Mouse (Mus musculus): ENCODE data around the gene Olfr1302. TPM values are rescaled to one million over a fixed set of nuclear protein-coding genes. Genes with fewer than 3 reads are reported as not detected.

The Olfr1302 gene
- not detected for polyA plus RNA-seq (2012; fragmentation: generic; extraction: Trizol)

DNA sequence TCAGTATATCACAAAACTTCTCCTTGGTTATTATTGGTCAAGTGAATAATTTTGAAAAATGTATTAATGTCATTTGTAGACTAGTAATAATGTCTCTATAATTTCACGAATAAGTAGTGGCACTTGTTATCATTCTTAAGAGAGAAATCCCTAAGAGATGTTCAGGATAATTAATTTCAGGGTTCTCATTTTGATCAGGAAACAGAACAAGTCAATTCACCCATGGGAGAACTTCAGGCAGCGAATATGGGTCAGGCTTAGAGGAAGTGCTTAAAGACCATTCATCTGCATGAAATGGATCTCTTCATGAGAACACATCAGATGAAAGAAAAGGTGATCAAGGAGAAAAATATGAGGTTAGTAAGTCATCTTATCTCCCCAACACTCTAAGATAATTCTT lies at the start of gene Olfr1302:
TSS of gene Olfr1302 (plus strand) at position 301 of the 400 bp plus-strand sequence.
- Histone ChIP-seq H3K27me3 (ENCODE audit: control insufficient read depth, insufficient read depth, insufficient read length) (no peaks in the 10 kb centered on the region), H3K79me2 (ENCODE audit: control insufficient read depth, insufficient read depth) (no peaks in the 10 kb centered on the region), H3K4me2 (ENCODE audit: low read depth) (no peak within 1 kb of the TSS), H3ac (ENCODE audit: control insufficient read depth, insufficient read length) (no peak within 1 kb of the TSS), H3K4me3 (no peak within 1 kb of the TSS), H3K36me3 (ENCODE audit: control insufficient read depth, insufficient read depth) (no peaks in the 10 kb centered on the region)
- no peak for TF ChIP-seq REST (IDR thresholded peaks at IDR 0.05; ENCODE audit: insufficient read depth, insufficient read length)
- TF ChIP-seq POLR2A (IDR thresholded peaks at IDR 0.05; ENCODE audit: insufficient read length, low read depth), result no peak
- no peak for TF ChIP-seq MYOD1 (IDR thresholded peaks at IDR 0.05; ENCODE audit: control insufficient read depth in 1 of 3, insufficient read length in 2 of 3, low read depth in 2 of 3)
- TF ChIP-seq TCF12 (IDR thresholded peaks at IDR 0.05; ENCODE audit: insufficient read depth, poor library complexity, severe bottlenecking), result no peak
- no peak for TF ChIP-seq CEBPB (IDR thresholded peaks at IDR 0.05; ENCODE audit: insufficient read depth, poor library complexity, severe bottlenecking)
- no peak for TF ChIP-seq USF1 (IDR thresholded peaks at IDR 0.05; ENCODE audit: low read depth)
- TF ChIP-seq POLR2AphosphoS2 (IDR thresholded peaks at IDR 0.05; ENCODE audit: insufficient read length, low read depth), result no peak
- no peak for TF ChIP-seq E2F4 (IDR thresholded peaks at IDR 0.05; ENCODE audit: insufficient read depth)
- TF ChIP-seq TCF3 (IDR thresholded peaks at IDR 0.05; ENCODE audit: insufficient read length, low read depth), result no peak
- TF ChIP-seq MAX (IDR thresholded peaks at IDR 0.05; ENCODE audit: low read depth), result no peak
- no peak for TF ChIP-seq SRF (IDR thresholded peaks at IDR 0.05; ENCODE audit: control insufficient read depth, insufficient read length, low read depth)
- TF ChIP-seq MYOG (IDR thresholded peaks at IDR 0.05; ENCODE audit: control insufficient read depth in 1 of 3, insufficient read depth in 1 of 3, insufficient read length in 2 of 3, low read depth in 2 of 3), result no peak

DNA sequence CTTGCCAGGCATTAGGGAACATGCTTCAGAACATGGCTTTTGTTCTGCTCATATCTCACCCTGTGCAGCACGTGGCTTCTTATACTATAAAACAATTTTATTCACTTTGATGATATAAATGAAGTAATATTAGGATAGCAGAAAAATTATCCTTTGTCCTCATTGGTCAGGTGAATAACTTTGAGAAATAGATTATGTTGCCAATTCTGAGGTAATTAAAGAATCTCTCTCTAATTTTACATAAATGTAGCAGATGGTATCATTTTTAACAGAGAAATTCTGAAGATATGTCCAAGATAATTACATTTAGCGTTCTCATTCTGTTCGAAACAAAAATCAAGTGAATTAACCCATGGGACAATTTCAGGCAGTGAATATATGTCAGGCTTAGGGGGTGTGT lies 26.5 kb upstream of the Olfr1302 start, which contains the start of gene Olfr1301:
TSS of gene Olfr1301 (plus strand) at position 301 of the 400 bp plus-strand sequence.
- TF ChIP-seq POLR2AphosphoS2 (IDR thresholded peaks at IDR 0.05; ENCODE audit: insufficient read length, low read depth) (no peak), SRF (IDR thresholded peaks at IDR 0.05; ENCODE audit: control insufficient read depth, insufficient read length, low read depth) (no peak), POLR2A (IDR thresholded peaks at IDR 0.05; ENCODE audit: insufficient read length, low read depth) (no peak), TCF3 (IDR thresholded peaks at IDR 0.05; ENCODE audit: insufficient read length, low read depth) (no peak), TCF12 (IDR thresholded peaks at IDR 0.05; ENCODE audit: insufficient read depth, poor library complexity, severe bottlenecking) (no peak), REST (IDR thresholded peaks at IDR 0.05; ENCODE audit: insufficient read depth, insufficient read length) (no peak)
- H3ac ChIP-seq (ENCODE audit: control insufficient read depth, insufficient read length), result no peak within 1 kb of the TSS
- H3K79me2 ChIP-seq (ENCODE audit: control insufficient read depth, insufficient read depth), result no peaks in the 10 kb centered on the region
- H3K27me3 ChIP-seq (ENCODE audit: control insufficient read depth, insufficient read depth, insufficient read length), result no peaks in the 10 kb centered on the region
- H3K36me3 ChIP-seq (ENCODE audit: control insufficient read depth, insufficient read depth), result no peaks in the 10 kb centered on the region
- H3K4me2 ChIP-seq (ENCODE audit: low read depth), result no peak within 1 kb of the TSS
- H3K4me3 ChIP-seq, result no peak within 1 kb of the TSS

DNA sequence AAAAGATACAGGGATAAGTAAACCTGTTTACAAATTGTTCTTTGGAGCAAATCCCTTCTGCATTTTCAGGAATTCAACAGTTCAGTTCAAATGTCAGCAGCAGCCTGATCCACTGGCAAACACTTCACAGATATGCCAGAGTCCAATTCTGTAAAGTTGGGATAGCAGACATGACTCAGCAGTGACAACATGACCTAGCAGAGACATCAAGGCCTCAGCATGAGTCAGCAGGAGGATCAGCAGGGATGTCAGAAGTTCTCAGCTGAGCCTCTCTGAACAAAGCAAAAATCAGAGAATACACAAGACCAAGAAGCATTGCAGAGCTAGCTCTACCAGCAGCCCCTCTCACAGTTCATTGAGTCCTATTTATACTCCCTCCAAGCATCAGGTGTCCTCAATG lies 35.7 kb downstream of the Olfr1302 start:
- no peaks in the 10 kb centered on the region for H3K27me3 ChIP-seq (ENCODE audit: control insufficient read depth, insufficient read depth, insufficient read length)
- H3K4me2 ChIP-seq (ENCODE audit: low read depth), result no peak overlapping the region
- H3ac ChIP-seq (ENCODE audit: control insufficient read depth, insufficient read length), result no peak overlapping the region
- no peak overlapping the region for H3K4me3 ChIP-seq
- no peaks in the 10 kb centered on the region for H3K79me2 ChIP-seq (ENCODE audit: control insufficient read depth, insufficient read depth)
- TF ChIP-seq TCF12 (IDR thresholded peaks at IDR 0.05; ENCODE audit: insufficient read depth, poor library complexity, severe bottlenecking) (no peak), REST (IDR thresholded peaks at IDR 0.05; ENCODE audit: insufficient read depth, insufficient read length) (no peak), CEBPB (IDR thresholded peaks at IDR 0.05; ENCODE audit: insufficient read depth, poor library complexity, severe bottlenecking) (no peak), MAX (IDR thresholded peaks at IDR 0.05; ENCODE audit: low read depth) (no peak), POLR2AphosphoS2 (IDR thresholded peaks at IDR 0.05; ENCODE audit: insufficient read length, low read depth) (no peak), SRF (IDR thresholded peaks at IDR 0.05; ENCODE audit: control insufficient read depth, insufficient read length, low read depth) (no peak), MYOG (IDR thresholded peaks at IDR 0.05; ENCODE audit: control insufficient read depth in 1 of 3, insufficient read depth in 1 of 3, insufficient read length in 2 of 3, low read depth in 2 of 3) (no peak), USF1 (IDR thresholded peaks at IDR 0.05; ENCODE audit: low read depth) (no peak), MYOD1 (IDR thresholded peaks at IDR 0.05; ENCODE audit: control insufficient read depth in 1 of 3, insufficient read length in 2 of 3, low read depth in 2 of 3) (no peak), E2F4 (IDR thresholded peaks at IDR 0.05; ENCODE audit: insufficient read depth) (no peak), POLR2A (IDR thresholded peaks at IDR 0.05; ENCODE audit: insufficient read length, low read depth) (no peak), TCF3 (IDR thresholded peaks at IDR 0.05; ENCODE audit: insufficient read length, low read depth) (no peak)
- no peaks in the 10 kb centered on the region for H3K36me3 ChIP-seq (ENCODE audit: control insufficient read depth, insufficient read depth)

DNA sequence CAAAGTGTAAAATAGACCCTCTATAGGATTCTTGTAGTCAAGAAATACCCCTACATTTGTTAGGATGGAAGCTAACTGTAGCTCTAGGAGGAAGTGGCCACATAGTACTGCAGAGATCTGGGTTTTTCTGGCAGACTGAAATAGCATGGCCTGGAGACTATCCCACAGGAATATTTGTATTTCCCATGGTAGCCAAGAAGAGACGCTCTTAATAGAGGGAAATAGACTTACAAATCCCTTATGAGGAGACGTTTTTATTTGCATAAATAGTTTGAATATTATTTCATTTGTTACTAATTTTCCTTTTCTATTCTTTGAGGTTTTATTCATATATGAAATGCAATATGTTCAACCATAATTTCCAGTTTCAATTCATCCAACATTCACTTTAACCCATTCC lies 43.0 kb downstream of the Olfr1302 start, which contains the start of gene Olfr1303:
TSS of gene Olfr1303 (minus strand) at position 101 of the 400 bp plus-strand sequence.
- H3K4me3 ChIP-seq, result no peak within 1 kb of the TSS
- no peak for TF ChIP-seq REST (IDR thresholded peaks at IDR 0.05; ENCODE audit: insufficient read depth, insufficient read length)
- TF ChIP-seq USF1 (IDR thresholded peaks at IDR 0.05; ENCODE audit: low read depth), result no peak
- no peak for TF ChIP-seq SRF (IDR thresholded peaks at IDR 0.05; ENCODE audit: control insufficient read depth, insufficient read length, low read depth)
- no peak for TF ChIP-seq TCF12 (IDR thresholded peaks at IDR 0.05; ENCODE audit: insufficient read depth, poor library complexity, severe bottlenecking)
- no peak for TF ChIP-seq E2F4 (IDR thresholded peaks at IDR 0.05; ENCODE audit: insufficient read depth)
- no peak for TF ChIP-seq MAX (IDR thresholded peaks at IDR 0.05; ENCODE audit: low read depth)
- TF ChIP-seq POLR2AphosphoS2 (IDR thresholded peaks at IDR 0.05; ENCODE audit: insufficient read length, low read depth), result no peak
- TF ChIP-seq MYOG (IDR thresholded peaks at IDR 0.05; ENCODE audit: control insufficient read depth in 1 of 3, insufficient read depth in 1 of 3, insufficient read length in 2 of 3, low read depth in 2 of 3), result no peak
- TF ChIP-seq TCF3 (IDR thresholded peaks at IDR 0.05; ENCODE audit: insufficient read length, low read depth), result no peak
- TF ChIP-seq CEBPB (IDR thresholded peaks at IDR 0.05; ENCODE audit: insufficient read depth, poor library complexity, severe bottlenecking), result no peak
- no peak for TF ChIP-seq POLR2A (IDR thresholded peaks at IDR 0.05; ENCODE audit: insufficient read length, low read depth)
- TF ChIP-seq MYOD1 (IDR thresholded peaks at IDR 0.05; ENCODE audit: control insufficient read depth in 1 of 3, insufficient read length in 2 of 3, low read depth in 2 of 3), result no peak
- H3K36me3 ChIP-seq (ENCODE audit: control insufficient read depth, insufficient read depth), result no peaks in the 10 kb centered on the region
- H3K4me2 ChIP-seq (ENCODE audit: low read depth), result no peak within 1 kb of the TSS
- H3K27me3 ChIP-seq (ENCODE audit: control insufficient read depth, insufficient read depth, insufficient read length), result no peaks in the 10 kb centered on the region
- no peak within 1 kb of the TSS for H3ac ChIP-seq (ENCODE audit: control insufficient read depth, insufficient read length)
- no peaks in the 10 kb centered on the region for H3K79me2 ChIP-seq (ENCODE audit: control insufficient read depth, insufficient read depth)

Other genes with a start within 250 kb of the Olfr1302 start
- gene Olfr1294, start 237.1 kb upstream of the Olfr1302 start, polyA plus RNA-seq (2012; fragmentation: generic; extraction: Trizol), result not detected
- not detected for gene Olfr1295, start 207.7 kb upstream of the Olfr1302 start, polyA plus RNA-seq (2012; fragmentation: generic; extraction: Trizol)
- not detected for gene Olfr1297, start 150.9 kb upstream of the Olfr1302 start, polyA plus RNA-seq (2012; fragmentation: generic; extraction: Trizol)
- gene Olfr1298, start 128.2 kb upstream of the Olfr1302 start, polyA plus RNA-seq (2012; fragmentation: generic; extraction: Trizol), result not detected
- not detected for gene Olfr1299, start 116.0 kb upstream of the Olfr1302 start, polyA plus RNA-seq (2012; fragmentation: generic; extraction: Trizol)
- not detected for gene Olfr1301, start 26.4 kb upstream of the Olfr1302 start, polyA plus RNA-seq (2012; fragmentation: generic; extraction: Trizol)
- gene Olfr1303, start 42.9 kb downstream of the Olfr1302 start, polyA plus RNA-seq (2012; fragmentation: generic; extraction: Trizol), result not detected
- not detected for gene Olfr1305, start 99.7 kb downstream of the Olfr1302 start, polyA plus RNA-seq (2012; fragmentation: generic; extraction: Trizol)
- not detected for gene Olfr1306, start 138.8 kb downstream of the Olfr1302 start, polyA plus RNA-seq (2012; fragmentation: generic; extraction: Trizol)
- not detected for gene Olfr1307, start 172.0 kb downstream of the Olfr1302 start, polyA plus RNA-seq (2012; fragmentation: generic; extraction: Trizol)
- not detected for gene Olfr1308, start 187.5 kb downstream of the Olfr1302 start, polyA plus RNA-seq (2012; fragmentation: generic; extraction: Trizol)
- not detected for gene Olfr1309, start 212.9 kb downstream of the Olfr1302 start, polyA plus RNA-seq (2012; fragmentation: generic; extraction: Trizol)
- gene Olfr1310, start 235.3 kb downstream of the Olfr1302 start, polyA plus RNA-seq (2012; fragmentation: generic; extraction: Trizol), result not detected
- gene Olfr1311, start 247.0 kb downstream of the Olfr1302 start, polyA plus RNA-seq (2012; fragmentation: generic; extraction: Trizol), result not detected

Measured in myocyte (in vitro differentiated cells).